Mouse (Mus musculus) kidney, embryonic 14.5 days (tissue): ENCODE measurements at regions not wholly inside any gene's neighbourhood (a gene's known extent, or its start where the extent isn't known, plus 50 kb on each side); places are given as distances from the start of the nearest gene placed in this dataset.

ENCODE experiments used
- ATAC-seq: fragments of 200-750 bp; cut with Nextera tagmentation; 2 replicates; pipeline ENCODE4 v1.8.0; 2017; ENCODE audit warnings: moderate number of reproducible peaks, mild to moderate bottlenecking, moderate TSS enrichment, moderate library complexity; ENCODE audit not compliant: low FRiP score, low TSS enrichment
- H3K27ac ChIP-seq: fragments of 300-500 bp; sonication (generic); 2 replicates; pipeline ENCODE4 v1.5.1; 2014; ENCODE audit warnings: low read depth, mild to moderate bottlenecking, low read length, moderate library complexity, mixed read lengths
- H3K27me3 ChIP-seq: fragments of 300-500 bp; sonication (generic); 2 replicates; pipeline ENCODE4 v1.6.1; 2014; ENCODE audit warnings: mild to moderate bottlenecking, low read length; ENCODE audit not compliant: control insufficient read depth, insufficient read depth
- H3K36me3 ChIP-seq: fragments of 300-500 bp; sonication (generic); 2 replicates; pipeline ENCODE4 v1.6.1; 2014; ENCODE audit warnings: low read length, mixed read lengths; ENCODE audit not compliant: control insufficient read depth, insufficient read depth
- H3K4me1 ChIP-seq: fragments of 300-500 bp; sonication (generic); 2 replicates; pipeline ENCODE4 v1.6.1; 2014; ENCODE audit warnings: low read length, mixed read lengths; ENCODE audit not compliant: control insufficient read depth, insufficient read depth
- H3K4me2 ChIP-seq: fragments of 300-500 bp; sonication (generic); replicated peaks from 2 replicates; pipeline ENCODE4 v1.6.1; 2014; ENCODE audit warnings: low read depth, mild to moderate bottlenecking, low read length
- H3K4me3 ChIP-seq: fragments of 300-500 bp; sonication (generic); 2 replicates; pipeline ENCODE4 v1.5.1; 2014; ENCODE audit warnings: mild to moderate bottlenecking, low read length
- H3K9ac ChIP-seq: fragments of 300-500 bp; sonication (generic); 2 replicates; pipeline ENCODE4 v1.6.1; 2014; ENCODE audit warnings: low read depth, mild to moderate bottlenecking, low read length, moderate library complexity
- H3K9me3 ChIP-seq: fragments of 300-500 bp; sonication (generic); 2 replicates; pipeline ENCODE4 v1.6.1; 2016; ENCODE audit warnings: low read length; ENCODE audit not compliant: control insufficient read depth
- WGBS: fragments of 180-500 bp; shearing (Covaris S2); extraction: QIAGEN DNeasy Blood & Tissue Kit; methylation state at CpG from one replicate; pipeline ENCODE4 v1.1.7; 2014; 5-methylcytosine and 5-hydroxymethylcytosine counted together

GRCm38 (mm10) chr4:26637859-26638258 is 291.2 kb upstream of the Manea start:
- no peaks in the 10 kb centered on the region for H3K9me3 ChIP-seq

GRCm38 (mm10) chr4:26630553-26631206 is 284.0 kb upstream of the Manea start:
- Histone ChIP-seq H3K36me3 (no peaks in the 10 kb centered on the region), H3K4me3 (no peak overlapping the region), H3K4me2 (no peak overlapping the region), H3K9me3 (no peaks in the 10 kb centered on the region), H3K9ac (no peak overlapping the region), H3K27me3 (no peaks in the 10 kb centered on the region), H3K4me1 (no peaks in the 10 kb centered on the region), H3K27ac (no peak overlapping the region)
- 33% methylated on average over 1 of the region's 1 CpGs for WGBS
- no peak for ATAC-seq

More at GRCm38 (mm10) chr4:26637859-26638258, 291.2 kb upstream of the Manea start:
- no peak overlapping the region for H3K4me2 ChIP-seq
- whole genome bisulfite sequencing = 85% methylated on average over 2 of the region's 2 CpGs
- no peaks in the 10 kb centered on the region for H3K36me3 ChIP-seq
- H3K9ac ChIP-seq = no peak overlapping the region
- H3K4me1 ChIP-seq = no peaks in the 10 kb centered on the region
- no peak for ATAC-seq
- no peak overlapping the region for H3K27ac ChIP-seq
- no peak overlapping the region for H3K4me3 ChIP-seq
- no peaks in the 10 kb centered on the region for H3K27me3 ChIP-seq

GRCm38 (mm10) chr4:26629710-26630109 is 283.0 kb upstream of the Manea start:
- Histone ChIP-seq H3K4me2 (no peak overlapping the region), H3K4me3 (no peak overlapping the region), H3K27ac (no peak overlapping the region), H3K4me1 (no peaks in the 10 kb centered on the region), H3K9me3 (no peaks in the 10 kb centered on the region), H3K36me3 (no peaks in the 10 kb centered on the region), H3K27me3 (no peaks in the 10 kb centered on the region), H3K9ac (no peak overlapping the region)
- WGBS = 75% methylated on average over 2 of the region's 2 CpGs
- no peak for ATAC-seq

- WGBS = 90% methylated on average over 6 of the region's 6 CpGs
- no peak overlapping the region for H3K4me2 ChIP-seq
Observed at GRCm38 (mm10) chr4:26627744-26628143, 281.1 kb upstream of the Manea start.

GRCm38 (mm10) chr4:26589081-26589869 is 242.6 kb upstream of the Manea start:
- H3K4me2 ChIP-seq = no peak overlapping the region
- H3K9ac ChIP-seq = no peak overlapping the region
- no peak overlapping the region for H3K4me3 ChIP-seq
- H3K27me3 ChIP-seq = no peaks in the 10 kb centered on the region
- WGBS = 61% methylated on average over 3 of the region's 3 CpGs
- no peaks in the 10 kb centered on the region for H3K4me1 ChIP-seq
- H3K36me3 ChIP-seq = no peaks in the 10 kb centered on the region
- ATAC-seq = no peak
- H3K27ac ChIP-seq = no peak overlapping the region
- H3K9me3 ChIP-seq = no peaks in the 10 kb centered on the region

More at GRCm38 (mm10) chr4:26627744-26628143, 281.1 kb upstream of the Manea start:
- Histone ChIP-seq H3K36me3 (no peaks in the 10 kb centered on the region), H3K27me3 (no peaks in the 10 kb centered on the region), H3K4me1 (no peaks in the 10 kb centered on the region), H3K4me3 (no peak overlapping the region), H3K9me3 (no peaks in the 10 kb centered on the region), H3K9ac (no peak overlapping the region), H3K27ac (no peak overlapping the region)
- ATAC-seq = no peak

GRCm38 (mm10) chr4:26555690-26556089 is 209.0 kb upstream of the Manea start:
- Histone ChIP-seq H3K36me3 (no peaks in the 10 kb centered on the region), H3K4me3 (no peak overlapping the region), H3K9me3 (no peaks in the 10 kb centered on the region), H3K4me2 (no peak overlapping the region), H3K27me3 (no peaks in the 10 kb centered on the region), H3K27ac (no peak overlapping the region), H3K4me1 (no peaks in the 10 kb centered on the region), H3K9ac (no peak overlapping the region)
- ATAC-seq = no peak
- 88% methylated on average over 3 of the region's 3 CpGs for WGBS

GRCm38 (mm10) chr4:26543833-26544232 is 197.1 kb upstream of the Manea start:
- Histone ChIP-seq H3K4me3 (no peak overlapping the region), H3K27me3 (no peaks in the 10 kb centered on the region), H3K9me3 (no peaks in the 10 kb centered on the region), H3K4me1 (no peaks in the 10 kb centered on the region), H3K4me2 (no peak overlapping the region), H3K9ac (no peak overlapping the region), H3K36me3 (no peaks in the 10 kb centered on the region), H3K27ac (no peak overlapping the region)
- WGBS = 41% methylated on average over 1 of the region's 1 CpGs
- ATAC-seq = no peak

GRCm38 (mm10) chr4:26542511-26542910 is 195.8 kb upstream of the Manea start:
- no peak for ATAC-seq
- Histone ChIP-seq H3K9ac (no peak overlapping the region), H3K4me2 (no peak overlapping the region)

GRCm38 (mm10) chr4:26508004-26508403 is 161.3 kb upstream of the Manea start:
- Histone ChIP-seq H3K4me1 (no peaks in the 10 kb centered on the region), H3K27me3 (no peaks in the 10 kb centered on the region), H3K36me3 (no peaks in the 10 kb centered on the region), H3K9me3 (no peaks in the 10 kb centered on the region), H3K4me3 (no peak overlapping the region), H3K27ac (no peak overlapping the region), H3K9ac (no peak overlapping the region), H3K4me2 (no peak overlapping the region)
- no peak for ATAC-seq
- 76% methylated on average over 5 of the region's 5 CpGs for WGBS

More at GRCm38 (mm10) chr4:26542511-26542910, 195.8 kb upstream of the Manea start:
- Histone ChIP-seq H3K36me3 (no peaks in the 10 kb centered on the region), H3K4me1 (no peaks in the 10 kb centered on the region), H3K9me3 (no peaks in the 10 kb centered on the region), H3K27me3 (no peaks in the 10 kb centered on the region), H3K27ac (no peak overlapping the region), H3K4me3 (no peak overlapping the region)
- WGBS = 54% methylated on average over 2 of the region's 2 CpGs
